Mouse (Mus musculus) stomach, embryonic 15.5 days (tissue): ENCODE data around the gene Zswim1. TPM values are rescaled to one million over a fixed set of nuclear protein-coding genes. Genes with fewer than 3 reads are reported as not detected.
"Not testable (repeated sequence)": the region's sequence is repeated elsewhere in the genome, so short reads cannot be mapped to it uniquely, and the experiment has no call there.

Experiments used
- ATAC-seq: fragments of 200-750 bp; cut with Nextera tagmentation; 2 replicates; pipeline ENCODE4 v1.8.0; 2017; ENCODE audit warnings: low read depth, moderate number of reproducible peaks, moderate TSS enrichment; ENCODE audit not compliant: insufficient read depth, low FRiP score
- H3K27ac ChIP-seq: fragments of 300-500 bp; sonication (generic); 2 replicates; pipeline ENCODE4 v1.5.1; 2015; ENCODE audit warnings: mild to moderate bottlenecking, inconsistent platforms
- H3K27me3 ChIP-seq: fragments of 300-500 bp; sonication (generic); replicated peaks from 2 replicates; pipeline ENCODE4 v1.6.1; 2015; ENCODE audit warnings: inconsistent platforms
- H3K36me3 ChIP-seq: fragments of 300-500 bp; sonication (generic); 2 replicates; pipeline ENCODE4 v1.6.1; 2015; ENCODE audit warnings: inconsistent platforms
- H3K4me1 ChIP-seq: fragments of 300-500 bp; sonication (generic); 2 replicates; pipeline ENCODE4 v1.6.1; 2015; ENCODE audit warnings: inconsistent platforms
- H3K4me2 ChIP-seq: fragments of 300-500 bp; sonication (generic); 2 replicates; pipeline ENCODE4 v1.6.1; 2015; ENCODE audit warnings: mild to moderate bottlenecking, inconsistent platforms
- H3K4me3 ChIP-seq: fragments of 300-500 bp; sonication (generic); replicated peaks from 2 replicates; pipeline ENCODE4 v1.5.1; 2015; ENCODE audit warnings: inconsistent platforms
- H3K9ac ChIP-seq: fragments of 300-500 bp; sonication (generic); 2 replicates; pipeline ENCODE4 v1.6.1; 2015; ENCODE audit warnings: inconsistent platforms
- H3K9me3 ChIP-seq: fragments of 300-500 bp; sonication (generic); 2 replicates; pipeline ENCODE4 v1.6.1; 2016; ENCODE audit warnings: inconsistent platforms
- WGBS: fragments of 180-500 bp; shearing (Covaris S2); methylation state at CpG from one replicate; pipeline ENCODE4 v1.1.7; 2015; 5-methylcytosine and 5-hydroxymethylcytosine counted together
- polyA plus RNA-seq: library from polyadenylated mRNA; unstranded; fragments of >200 nt; fragmentation: Nextera tagmentation; extraction: Ambion mirVana; gene quantifications from 2 replicates; pipeline ENCODE4 v1.2.1, GENCODE M21; 2015

The Zswim1 gene
- polyA plus RNA-seq, 1 experiment from 2014 or later: 13.1 TPM

DNA sequence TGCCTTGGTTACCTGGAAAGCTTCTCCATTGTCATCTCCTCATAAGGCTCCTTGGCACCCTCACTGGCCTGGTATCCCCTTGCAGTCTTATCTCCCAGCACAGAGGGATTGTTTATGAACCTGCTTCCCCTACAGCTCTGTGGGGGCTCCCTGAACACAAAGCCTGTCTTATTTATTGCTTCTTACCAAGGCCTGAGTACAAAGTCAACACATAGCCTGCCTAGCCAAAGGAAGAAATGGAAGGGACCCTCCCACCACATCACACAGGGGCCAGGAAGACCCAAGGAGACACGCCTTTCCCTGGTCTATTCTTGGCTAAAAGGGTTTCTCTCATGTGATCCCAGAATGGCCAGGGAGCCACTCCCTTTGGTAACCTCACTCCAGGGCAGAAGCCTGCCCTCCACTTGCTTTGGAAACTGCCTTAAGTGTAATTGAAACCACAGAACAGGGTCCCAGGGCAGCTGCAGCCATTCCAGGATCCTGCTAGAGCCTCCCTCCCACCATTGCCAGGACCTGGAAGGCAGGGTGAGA is 51.8 kb downstream of the Zswim1 start:
- Histone ChIP-seq H3K9me3 (no peaks in the 10 kb centered on the region), H3K4me3 (no peak overlapping the region), H3K27me3 (no peaks in the 10 kb centered on the region), H3K4me1 (peaks cover 17% of the 10 kb centered on the region), H3K36me3 (no peaks in the 10 kb centered on the region), H3K9ac (no peak overlapping the region), H3K27ac (peak overlapping the region; percentile 67), H3K4me2 (no peak overlapping the region)
- ATAC-seq: no peak
- WGBS: 29% methylated on average over 1 of the region's 1 CpGs

DNA sequence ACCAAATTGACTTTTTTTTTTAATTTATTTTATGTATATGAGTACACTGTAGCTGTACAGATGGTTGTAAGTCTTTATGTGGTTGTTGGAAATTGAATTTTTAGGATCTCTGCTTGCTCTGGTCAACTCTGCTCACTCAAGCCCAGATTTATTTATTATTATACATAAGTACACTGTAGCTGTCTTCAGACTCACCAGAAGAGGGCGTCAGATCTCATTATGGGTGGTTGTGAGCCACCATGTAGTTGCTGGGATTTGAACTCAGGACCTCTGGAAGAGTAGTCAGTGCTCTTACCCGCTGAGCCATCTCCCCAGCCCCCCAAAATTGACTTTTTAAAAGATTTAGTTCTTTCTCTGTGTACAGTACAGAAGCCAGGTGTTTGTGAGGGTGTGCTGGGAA is 53.2 kb downstream of the Zswim1 start:
- H3K4me1 ChIP-seq: peaks cover 22% of the 10 kb centered on the region
- not testable (repeated sequence) for H3K27me3 ChIP-seq, H3K4me3 ChIP-seq, H3K9me3 ChIP-seq, ATAC-seq, H3K27ac ChIP-seq, H3K9ac ChIP-seq, H3K4me2 ChIP-seq, H3K36me3 ChIP-seq
- WGBS: 51% methylated on average over 2 of the region's 2 CpGs

Other genes starting within 250 kb of the Zswim1 start
- not detected in 2 replicates for gene Spint3, start 249.2 kb upstream of the Zswim1 start, polyA plus RNA-seq
- gene Wfdc6a, start 237.2 kb upstream of the Zswim1 start, polyA plus RNA-seq: 1.0 and 1.5 TPM in 2 replicates
- not detected in 2 replicates for gene Eppin, start 229.1 kb upstream of the Zswim1 start, polyA plus RNA-seq
- not detected in 2 replicates for gene Wfdc6b, start 209.2 kb upstream of the Zswim1 start, polyA plus RNA-seq
- not detected in 2 replicates for gene Wfdc8, start 209.1 kb upstream of the Zswim1 start, polyA plus RNA-seq
- not detected in 2 replicates for gene Wfdc16, start 183.9 kb upstream of the Zswim1 start, polyA plus RNA-seq
- gene Wfdc10, start 166.6 kb upstream of the Zswim1 start, polyA plus RNA-seq: 0.44 and 0.99 TPM in 2 replicates
- not detected in 2 replicates for gene Wfdc9, start 166.1 kb upstream of the Zswim1 start, polyA plus RNA-seq
- not detected in 2 replicates for gene Wfdc11, start 148.6 kb upstream of the Zswim1 start, polyA plus RNA-seq
- gene Wfdc13, start 137.6 kb upstream of the Zswim1 start, polyA plus RNA-seq: 1.9 and 3.7 TPM in 2 replicates
- not detected in 2 replicates for gene Spint4, start 124.2 kb upstream of the Zswim1 start, polyA plus RNA-seq
- not detected in 2 replicates for gene Spint5, start 107.4 kb upstream of the Zswim1 start, polyA plus RNA-seq
- 2.2 and 2.3 TPM in 2 replicates for gene Wfdc3, start 76.8 kb upstream of the Zswim1 start, polyA plus RNA-seq
- gene Dnttip1, start 76.7 kb upstream of the Zswim1 start, polyA plus RNA-seq: 60.9 and 64.7 TPM in 2 replicates
- 428 and 438 TPM in 2 replicates for gene Ube2c, start 52.8 kb upstream of the Zswim1 start, polyA plus RNA-seq
- gene Tnnc2, start 42.7 kb upstream of the Zswim1 start, polyA plus RNA-seq: 8.1 and 16.8 TPM in 2 replicates
- 24.6 and 24.8 TPM in 2 replicates for gene Snx21, start 36.9 kb upstream of the Zswim1 start, polyA plus RNA-seq
- 21.9 and 22.9 TPM in 2 replicates for gene Acot8, start 17.8 kb upstream of the Zswim1 start, polyA plus RNA-seq
- gene Zswim3, start 17.6 kb upstream of the Zswim1 start, polyA plus RNA-seq: 7.9 and 8.5 TPM in 2 replicates
- not detected in 2 replicates for gene Spata25, start 5.9 kb downstream of the Zswim1 start, polyA plus RNA-seq
- 132 and 159 TPM in 2 replicates for gene Ctsa, start 10.2 kb downstream of the Zswim1 start, polyA plus RNA-seq
- 6.2 and 6.9 TPM in 2 replicates for gene Neurl2, start 10.8 kb downstream of the Zswim1 start, polyA plus RNA-seq
- 43.9 and 48.5 TPM in 2 replicates for gene Pltp, start 35.0 kb downstream of the Zswim1 start, polyA plus RNA-seq
- 64.7 and 70.9 TPM in 2 replicates for gene Pcif1, start 56.6 kb downstream of the Zswim1 start, polyA plus RNA-seq
- gene Zfp335, start 89.1 kb downstream of the Zswim1 start, polyA plus RNA-seq: 10.6 and 12.1 TPM in 2 replicates
- 5.3 and 6.2 TPM in 2 replicates for gene Mmp9, start 118.1 kb downstream of the Zswim1 start, polyA plus RNA-seq
- gene Slc12a5, start 138.1 kb downstream of the Zswim1 start, polyA plus RNA-seq: 1.0 and 1.4 TPM in 2 replicates
- 58.6 and 60.6 TPM in 2 replicates for gene Ncoa5, start 212.2 kb downstream of the Zswim1 start, polyA plus RNA-seq
- 7.1 TPM in 2 replicates for gene Cd40, start 232.9 kb downstream of the Zswim1 start, polyA plus RNA-seq